Mouse (Mus musculus): Measurements from ENCODE around the gene Secisbp2l.

DNA sequence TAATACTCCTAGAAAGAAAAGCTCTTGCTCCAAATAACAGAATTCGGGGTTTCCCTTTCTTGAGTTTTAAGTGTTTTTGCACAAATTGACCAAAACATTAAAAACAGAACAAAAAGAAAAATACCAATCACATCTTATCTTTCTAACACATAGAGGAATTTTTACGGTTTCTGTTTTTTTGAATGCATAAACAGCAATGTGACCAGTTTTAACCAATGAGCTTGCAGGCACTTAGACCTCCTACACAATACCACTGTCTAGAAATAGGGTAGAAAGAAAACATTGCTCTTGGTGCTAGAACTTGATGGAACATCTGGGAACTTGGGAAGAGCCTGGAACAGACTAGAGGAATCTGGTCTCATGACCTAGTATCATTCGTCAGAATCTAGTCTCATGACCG, 7.6 kb upstream of the Secisbp2l start:
- TF ChIP-seq CTCF (IDR thresholded peaks at IDR 0.05; ENCODE audit: low read depth) (no peak), EP300 (IDR thresholded peaks at IDR 0.05; ENCODE audit: low read depth) (no peak)
